Comparison of ENCODE assay signal across 10 mouse cellular contexts in the genomic region with DNA sequence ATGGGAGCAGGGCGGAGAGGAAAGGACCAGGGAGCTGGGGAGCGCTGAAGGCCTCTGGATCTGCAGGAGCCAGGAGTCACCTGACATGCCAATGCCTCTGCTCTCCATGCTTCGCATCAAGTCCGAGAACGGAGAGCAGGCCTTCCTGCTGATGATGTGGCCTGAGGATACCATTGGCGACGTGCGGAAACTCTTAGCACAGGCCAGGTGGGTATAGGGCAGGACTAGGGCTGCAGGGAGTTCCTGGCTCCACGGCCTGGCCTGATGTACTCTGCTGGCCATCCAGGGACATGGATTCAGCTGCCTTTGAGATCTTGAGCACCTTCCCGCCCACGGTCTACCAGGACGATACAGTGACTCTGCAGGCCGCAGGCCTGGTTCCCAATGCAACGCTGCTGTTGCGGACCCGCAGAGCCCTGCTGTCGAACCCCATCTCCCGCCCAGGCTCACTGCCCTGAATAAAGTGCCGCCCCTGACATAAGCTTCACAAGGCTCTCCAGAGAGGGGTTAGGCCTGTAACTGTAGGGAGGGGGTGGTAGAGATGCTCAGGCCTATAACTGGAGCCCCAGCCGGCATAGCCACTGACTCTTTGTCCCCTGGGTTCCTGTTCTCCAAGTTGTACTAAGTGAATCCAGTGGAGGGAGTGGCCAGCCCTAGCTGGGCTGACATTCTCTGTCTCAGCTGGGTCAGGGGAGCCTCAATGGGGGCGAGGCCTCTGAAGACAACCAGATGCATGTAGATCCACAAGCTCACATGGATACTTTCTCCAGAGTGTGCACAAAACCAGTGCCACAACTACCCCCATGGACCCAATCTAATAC. TPM values are rescaled to one million over a fixed set of nuclear protein-coding genes. Genes with fewer than 3 reads are reported as not detected.
DNase-seq lines count a peak whose midpoint lies in the region; ATAC-seq and TF ChIP-seq lines count a peak whose summit lies in the region.
"Had no signal": no experiment of that assay in that cellular context is flagged by ENCODE, and none has a peak within 500 bp of the region (broad histone marks: within the 10 kb centered on the region; RNA-seq: fewer than 3 reads in every experiment).

No protein-coding gene starts in this region.

- 0 out of 2 replicates have a peak overlapping the region, but pooled peaks have one; percentile 88 for H3K4me2 ChIP-seq in heart, embryonic 13.5 days
- peak overlapping the region; percentile 71; the same call in 1 of the 2 replicates for H3K4me2 ChIP-seq in neural tube, embryonic 12.5 days (replicated peaks)
- H3K4me2 ChIP-seq in limb, embryonic 13.5 days (replicated peaks): no peak overlapping the region
- H3K4me2 ChIP-seq in stomach, postnatal 0 days (replicated peaks; ENCODE audit: low read depth): no peak overlapping the region

- WGBS in heart, embryonic 13.5 days: 84% methylated on average over 21 of the region's 21 CpGs
- 85% methylated on average over 21 of the region's 21 CpGs for WGBS in neural tube, embryonic 12.5 days
- WGBS in limb, embryonic 13.5 days: 87% methylated on average over 21 of the region's 21 CpGs
- 87% methylated on average over 21 of the region's 21 CpGs for WGBS in stomach, postnatal 0 days

- no peak for ATAC-seq in heart, embryonic 13.5 days (ENCODE audit: extremely low read depth, insufficient number of reproducible peaks, low FRiP score, low TSS enrichment)
- ATAC-seq in neural tube, embryonic 12.5 days (ENCODE audit: low FRiP score, low read depth): no peak
- no peak for ATAC-seq in limb, embryonic 13.5 days (ENCODE audit: low FRiP score, low read depth)
- ATAC-seq in stomach, postnatal 0 days (ENCODE audit: low FRiP score, low TSS enrichment): no peak
- ATAC-seq: inflammation-experienced regulatory T-cells, adult 6 months had no signal

- intact Hi-C loops in heart, postnatal 10 days (cut with DNase I): no loop called here

- TF ChIP-seq CTCF in stomach, postnatal 0 days (IDR thresholded peaks at IDR 0.05; ENCODE audit: low read depth): no peak

- peaks cover 43% of the 10 kb centered on the region for H3K4me1 ChIP-seq in heart, embryonic 13.5 days
- H3K4me1 ChIP-seq in neural tube, embryonic 12.5 days: peaks cover 22% of the 10 kb centered on the region
- H3K4me1 ChIP-seq in limb, embryonic 13.5 days: peaks cover 36% of the 10 kb centered on the region
- 0 out of 2 replicates have a peak, but pooled peaks cover 2% of the 10 kb centered on the region for H3K4me1 ChIP-seq in stomach, postnatal 0 days (replicated peaks; ENCODE audit: control insufficient read depth, insufficient read depth)

- no peak for DNase-seq in heart, postnatal 10 days
- DNase-seq in neural tube, embryonic 10.5 days (ENCODE audit: extremely low spot score, low spot score): no peak
- DNase-seq in stomach, postnatal 0 days (ENCODE audit: low spot score): no peak
- DNase-seq in T-cell, adult 2 months (ENCODE audit: low spot score): no peak
- no peak for DNase-seq in kidney, adult 8-10 months

- no peaks in the 10 kb centered on the region for H3K9me3 ChIP-seq in heart, embryonic 13.5 days
- H3K9me3 ChIP-seq in neural tube, embryonic 12.5 days: no peaks in the 10 kb centered on the region
- no peaks in the 10 kb centered on the region for H3K9me3 ChIP-seq in limb, embryonic 13.5 days
- no peaks in the 10 kb centered on the region for H3K9me3 ChIP-seq in stomach, postnatal 0 days (ENCODE audit: control insufficient read depth, low read length)
- H3K9me3 ChIP-seq: lung, embryonic 15.5 days had no signal

- no peak overlapping the region for H3K27ac ChIP-seq in heart, embryonic 13.5 days (replicated peaks)
- no peak overlapping the region for H3K27ac ChIP-seq in neural tube, embryonic 12.5 days
- no peak overlapping the region for H3K27ac ChIP-seq in limb, embryonic 13.5 days
- no peak overlapping the region for H3K27ac ChIP-seq in stomach, postnatal 0 days (replicated peaks)
- H3K27ac ChIP-seq: lung, embryonic 15.5 days had no signal

- peak overlapping the region; percentile 92 for H3K9ac ChIP-seq in heart, embryonic 13.5 days
- H3K9ac ChIP-seq in neural tube, embryonic 12.5 days: peak overlapping the region; percentile 33; the same call in 1 of the 2 replicates
- peak overlapping the region; percentile 93; the same call in 1 of the 2 replicates for H3K9ac ChIP-seq in limb, embryonic 13.5 days
- peak overlapping the region; percentile 13; the same call in 1 of the 2 replicates for H3K9ac ChIP-seq in stomach, postnatal 0 days (ENCODE audit: low read length)

- peak overlapping the region; percentile 86; the same call in 1 of the 2 replicates for H3K4me3 ChIP-seq in heart, embryonic 13.5 days
- no peak overlapping the region for H3K4me3 ChIP-seq in neural tube, embryonic 12.5 days
- peak overlapping the region; percentile 87; the same call in 1 of the 2 replicates for H3K4me3 ChIP-seq in limb, embryonic 13.5 days
- H3K4me3 ChIP-seq in stomach, postnatal 0 days (ENCODE audit: low read depth, low read length): no peak overlapping the region

- no peak for TF ChIP-seq EP300 in stomach, postnatal 0 days (optimal IDR thresholded peaks at IDR 0.05)

- H3K36me3 ChIP-seq in heart, embryonic 13.5 days: peaks cover 15% of the 10 kb centered on the region
- peaks cover 12% of the 10 kb centered on the region for H3K36me3 ChIP-seq in neural tube, embryonic 12.5 days
- peaks cover 26% of the 10 kb centered on the region for H3K36me3 ChIP-seq in limb, embryonic 13.5 days
- H3K36me3 ChIP-seq in stomach, postnatal 0 days (ENCODE audit: control insufficient read depth, insufficient read depth, low read length): no peaks in the 10 kb centered on the region
- H3K36me3 ChIP-seq: lung, embryonic 15.5 days had no signal

- H3K27me3 ChIP-seq in heart, embryonic 13.5 days (replicated peaks): no peaks in the 10 kb centered on the region
- H3K27me3 ChIP-seq in neural tube, embryonic 12.5 days (replicated peaks): no peaks in the 10 kb centered on the region
- no peaks in the 10 kb centered on the region for H3K27me3 ChIP-seq in limb, embryonic 13.5 days
- no peaks in the 10 kb centered on the region for H3K27me3 ChIP-seq in stomach, postnatal 0 days (ENCODE audit: control insufficient read depth, insufficient read depth, low read length)
- H3K27me3 ChIP-seq: lung, embryonic 15.5 days had no signal

RNA-seq across cellular contexts. Expression of a gene that starts 2.1 kb away (rescaled TPM):
- polyA plus RNA-seq in heart, embryonic 13.5 days (2015; fragmentation: Nextera tagmentation; extraction: Ambion mirVana): 198 and 202 TPM in 2 replicates
- total RNA-seq in heart, postnatal 10 days (2021): 10 to 100 TPM; 69.9 to 74.6 TPM
- polyA plus RNA-seq in neural tube, embryonic 12.5 days (2016; fragmentation: Nextera tagmentation; extraction: Ambion mirVana): 312 and 336 TPM in 2 replicates
- 420 and 444 TPM in 2 replicates for polyA plus RNA-seq in limb, embryonic 13.5 days (2015; fragmentation: Nextera tagmentation; extraction: Ambion mirVana)
- polyA plus RNA-seq in stomach, postnatal 0 days (2015; fragmentation: Nextera tagmentation; extraction: Ambion mirVana): 522 and 533 TPM in 2 replicates

RNA-seq across cellular contexts. Expression of a gene that starts 24.1 kb away (rescaled TPM):
- 1.7 and 2.1 TPM in 2 replicates for polyA plus RNA-seq in heart, embryonic 13.5 days (2015; fragmentation: Nextera tagmentation; extraction: Ambion mirVana)
- 1 to 10 TPM; 2.0 to 2.3 TPM for total RNA-seq in heart, postnatal 10 days (2021)
- polyA plus RNA-seq in neural tube, embryonic 12.5 days (2016; fragmentation: Nextera tagmentation; extraction: Ambion mirVana): 7.3 and 8.0 TPM in 2 replicates
- polyA plus RNA-seq in limb, embryonic 13.5 days (2015; fragmentation: Nextera tagmentation; extraction: Ambion mirVana): 13.6 and 14.3 TPM in 2 replicates
- polyA plus RNA-seq in stomach, postnatal 0 days (2015; fragmentation: Nextera tagmentation; extraction: Ambion mirVana): 1.3 TPM in 2 replicates

RNA-seq across cellular contexts. Expression of a gene that starts 31.6 kb away (rescaled TPM):
- polyA plus RNA-seq in heart, embryonic 13.5 days (2015; fragmentation: Nextera tagmentation; extraction: Ambion mirVana): 7.6 and 7.7 TPM in 2 replicates
- 1 to 10 TPM; 3.4 to 6.5 TPM for total RNA-seq in heart, postnatal 10 days (2021)
- polyA plus RNA-seq in neural tube, embryonic 12.5 days (2016; fragmentation: Nextera tagmentation; extraction: Ambion mirVana): 5.7 and 7.2 TPM in 2 replicates
- polyA plus RNA-seq in limb, embryonic 13.5 days (2015; fragmentation: Nextera tagmentation; extraction: Ambion mirVana): 10.6 and 11.4 TPM in 2 replicates
- 18.0 and 20.3 TPM in 2 replicates for polyA plus RNA-seq in stomach, postnatal 0 days (2015; fragmentation: Nextera tagmentation; extraction: Ambion mirVana)

Comparison
In these comparisons a context has a peak if more than half of its experiments do, and no peak if none do; other contexts are left out.
1. H3K4me2 ChIP-seq: peak in heart, embryonic 13.5 days (single experiment) and neural tube, embryonic 12.5 days (single experiment); none in limb, embryonic 13.5 days (single experiment) and stomach, postnatal 0 days (single experiment).
2. H3K4me3 ChIP-seq: peak in heart, embryonic 13.5 days (single experiment) and limb, embryonic 13.5 days (single experiment); none in neural tube, embryonic 12.5 days (single experiment) and stomach, postnatal 0 days (single experiment).
3. H3K9ac ChIP-seq: peak in every context shown above with its lines; median percentile 93 in limb, embryonic 13.5 days; 92 in heart, embryonic 13.5 days; 33 in neural tube, embryonic 12.5 days; 13 in stomach, postnatal 0 days.